In genomic region chr9:31914871-31915270, GRCm38 (mm10) we compare ENCODE assay signal across 9 mouse cellular contexts. TPM values are rescaled to one million over a fixed set of nuclear protein-coding genes. Genes with fewer than 3 reads are reported as not detected.
A peak's percentile ranks its signal among the peaks of the same experiment; 100 is the strongest.
DNase-seq lines count a peak whose midpoint lies in the region; ATAC-seq and TF ChIP-seq lines count a peak whose summit lies in the region.
"Had no signal": no experiment of that assay in that cellular context is flagged by ENCODE, and none has a peak within 500 bp of the region (broad histone marks: within the 10 kb centered on the region; RNA-seq: fewer than 3 reads in every experiment).

No protein-coding gene starts in this region.

- H3K27ac ChIP-seq in gastrocnemius, adult 2 months, result peak overlapping the region; percentile 74
- no peak overlapping the region for H3K27ac ChIP-seq in midbrain, embryonic 12.5 days (replicated peaks)

- no peak for TF ChIP-seq CTCF in gastrocnemius, adult 2 months (IDR thresholded peaks at IDR 0.05)

- WGBS in midbrain, embryonic 12.5 days, result under 1% methylated on average over 34 of the region's 34 CpGs

- peak overlapping the region; percentile 74 for H3K4me3 ChIP-seq in gastrocnemius, adult 2 months
- H3K4me3 ChIP-seq in midbrain, embryonic 12.5 days, result peak overlapping the region; percentile 57

- peak; percentile 34 for DNase-seq in gastrocnemius, adult 2 months
- DNase-seq in gastrocnemius, postnatal 25 days, result no peak
- peak; percentile 11 for DNase-seq in urinary bladder, postnatal 14 days (ENCODE audit: low spot score)
- no peak for DNase-seq in urinary bladder, postnatal 4 days (ENCODE audit: low spot score in 2 of 2)
- DNase-seq in liver, result no peak

- H3K4me2 ChIP-seq in midbrain, embryonic 12.5 days (replicated peaks), result peak overlapping the region; percentile 96

- peak; percentile 20 to 26; a peak in 2 of 4 replicates for ATAC-seq in hematopoietic stem cell, adult 5-6 weeks (replicated peaks in 1 of 2; ENCODE audit: insufficient read depth in 1 of 2, low FRiP score in 2 of 2, low TSS enrichment in 1 of 2, low read depth in 1 of 2, poor library complexity in 2 of 2, severe bottlenecking in 2 of 2)
- peak; percentile 23; the same call in 1 of the 2 replicates for ATAC-seq in midbrain, embryonic 12.5 days (ENCODE audit: low FRiP score, low read depth)
- ATAC-seq in monocyte, adult 5-6 weeks (replicated peaks; ENCODE audit: insufficient number of reproducible peaks, low FRiP score, low TSS enrichment, poor library complexity, severe bottlenecking), result no peak

- H3K9me3 ChIP-seq in midbrain, embryonic 12.5 days, result no peaks in the 10 kb centered on the region

- no peaks in the 10 kb centered on the region for H3K36me3 ChIP-seq in midbrain, embryonic 12.5 days

- peaks cover 23% of the 10 kb centered on the region for H3K4me1 ChIP-seq in midbrain, embryonic 12.5 days

- peaks cover 91% of the 10 kb centered on the region for H3K27me3 ChIP-seq in midbrain, embryonic 12.5 days
- H3K27me3 ChIP-seq: CH12.LX had no signal

- intact Hi-C loops in gastrocnemius, adult 2 months (cut with DNase I), result loop anchor here (2.0 kb wide), 1 partner anchor 338 kb away; no protein-coding TSS in a partner anchor

- no peak overlapping the region for H3K9ac ChIP-seq in midbrain, embryonic 12.5 days (replicated peaks)

RNA-seq across cellular contexts. Expression of gene Barx2, which starts 1.6 kb away (rescaled TPM):
- total RNA-seq in gastrocnemius, adult 2 months (2021), result 10 to 100 TPM; 13.7 to 35.5 TPM
- 10 to 100 TPM in 1 of 2 experiments, 1 to 10 TPM in 1; 3.1 to 18.7 TPM for total RNA-seq in gastrocnemius, postnatal 25 days (2021)
- not detected in 2 replicates for total RNA-seq in hematopoietic stem cell, adult 5-6 weeks (2017)
- not detected in 2 replicates for polyA plus RNA-seq in midbrain, embryonic 12.5 days (2016; fragmentation: Nextera tagmentation; extraction: Ambion mirVana)
- total RNA-seq in monocyte, adult 5-6 weeks (2017), result not detected in 3 replicates
- total RNA-seq: CH12.LX had no signal

Comparison
In these comparisons a context has a peak if more than half of its experiments do, and no peak if none do; other contexts are left out.
1. DNase-seq: peak in gastrocnemius, adult 2 months (single experiment) and urinary bladder, postnatal 14 days (single experiment); none in gastrocnemius, postnatal 25 days (single experiment), urinary bladder, postnatal 4 days (0 of 2) and liver (single experiment).